Mouse (Mus musculus) hematopoietic multipotent progenitor cell, adult 10-12 weeks (in vitro differentiated cells): ENCODE results near the gene Angptl4. TPM values are rescaled to one million over a fixed set of nuclear protein-coding genes. Genes with fewer than 3 reads are reported as not detected.

ENCODE experiments used
- polyA plus RNA-seq: library from polyadenylated mRNA; stranded (reverse); fragments of >175 nt; gene quantifications from 2 replicates; pipeline ENCODE4 v1.2.3, GENCODE M21; 2012; ENCODE audit warnings: low replicate concordance

Gene Angptl4
- polyA plus RNA-seq, result 1.6 and 3.1 TPM in 2 replicates

GRCm38 (mm10) chr17:33781124-33781977, at the start of gene Angptl4:
Gene Angptl4, minus strand, starts transcription at chr17:33781830.

GRCm38 (mm10) chr17:33824084-33824996, 42.7 kb upstream of the Angptl4 start, which contains the start of the genes Rps28 and Ndufa7:
Gene Rps28, minus strand, starts transcription at chr17:33824562.
Gene Ndufa7, plus strand, starts transcription at chr17:33824572.

GRCm38 (mm10) chr17:33810334-33811141, 28.9 kb upstream of the Angptl4 start, which contains the start of gene Kank3:
Gene Kank3, plus strand, starts transcription at chr17:33810519.

GRCm38 (mm10) chr17:33760255-33761165, 21.1 kb downstream of the Angptl4 start, which contains the start of gene Rab11b:
Gene Rab11b, minus strand, starts transcription at chr17:33760530.

Other genes with a start within 250 kb of the Angptl4 start
- 33.7 and 64.1 TPM in 2 replicates for gene Myo1f, start 226.1 kb downstream of the Angptl4 start, polyA plus RNA-seq
- 93.4 and 109 TPM in 2 replicates for gene Zfp414, start 152.7 kb downstream of the Angptl4 start, polyA plus RNA-seq
- 0.39 and 11.5 TPM in 2 replicates for gene Pram1, start 143.8 kb downstream of the Angptl4 start, polyA plus RNA-seq
- gene Hnrnpm, start 95.0 kb downstream of the Angptl4 start, polyA plus RNA-seq, result 541 and 779 TPM in 2 replicates
- 44.5 and 158 TPM in 2 replicates for gene March2, start 63.2 kb downstream of the Angptl4 start, polyA plus RNA-seq
- gene Rab11b, start 21.3 kb downstream of the Angptl4 start, polyA plus RNA-seq, result 143 and 241 TPM in 2 replicates
- gene Kank3, start 28.7 kb upstream of the Angptl4 start, polyA plus RNA-seq, result 1.7 and 2.4 TPM in 2 replicates
- gene Rps28, start 42.7 kb upstream of the Angptl4 start, polyA plus RNA-seq, result 248 and 4,845 TPM in 2 replicates
- 396 and 428 TPM in 2 replicates for gene Ndufa7, start 42.7 kb upstream of the Angptl4 start, polyA plus RNA-seq
- 7.4 and 13.7 TPM in 2 replicates for gene Cd320, start 61.3 kb upstream of the Angptl4 start, polyA plus RNA-seq
- gene Gm7029, start 92.0 kb upstream of the Angptl4 start, polyA plus RNA-seq, result not detected in 2 replicates
- 8.0 and 16.7 TPM in 2 replicates for gene Kifc1, start 108.8 kb upstream of the Angptl4 start, polyA plus RNA-seq
- gene Platr17, start 123.3 kb upstream of the Angptl4 start, polyA plus RNA-seq, result not detected in 2 replicates
- 44.3 and 55.2 TPM in 2 replicates for gene Daxx, start 127.6 kb upstream of the Angptl4 start, polyA plus RNA-seq
- 1,240 and 2,267 TPM in 2 replicates for gene Tapbp, start 134.1 kb upstream of the Angptl4 start, polyA plus RNA-seq
- gene Zbtb22, start 134.1 kb upstream of the Angptl4 start, polyA plus RNA-seq, result 63.9 and 83.1 TPM in 2 replicates
- gene Rgl2, start 147.7 kb upstream of the Angptl4 start, polyA plus RNA-seq, result 344 and 699 TPM in 2 replicates
- gene Pfdn6, start 158.5 kb upstream of the Angptl4 start, polyA plus RNA-seq, result 74.4 and 96.8 TPM in 2 replicates
- gene Wdr46, start 158.8 kb upstream of the Angptl4 start, polyA plus RNA-seq, result 59.7 and 181 TPM in 2 replicates
- 33.9 and 69.4 TPM in 2 replicates for gene B3galt4, start 169.7 kb upstream of the Angptl4 start, polyA plus RNA-seq
- 65.1 and 130 TPM in 2 replicates for gene Vps52, start 174.0 kb upstream of the Angptl4 start, polyA plus RNA-seq
- 30.7 and 202 TPM in 2 replicates for gene Rps18, start 174.2 kb upstream of the Angptl4 start, polyA plus RNA-seq
- gene H2-K1, start 218.5 kb upstream of the Angptl4 start, polyA plus RNA-seq, result 1,004 and 3,373 TPM in 2 replicates
- 49.6 and 111 TPM in 2 replicates for gene Ring1, start 242.8 kb upstream of the Angptl4 start, polyA plus RNA-seq
- gene H2-Ke6, start 246.2 kb upstream of the Angptl4 start, polyA plus RNA-seq, result 67.5 and 266 TPM in 2 replicates
- gene Slc39a7, start 249.9 kb upstream of the Angptl4 start, polyA plus RNA-seq, result 46.1 and 74.3 TPM in 2 replicates
- 155 and 353 TPM in 2 replicates for gene Rxrb, start 250.0 kb upstream of the Angptl4 start, polyA plus RNA-seq